Mouse (Mus musculus): Measurements from ENCODE around the gene Csnk2b. TPM values are rescaled to one million over a fixed set of nuclear protein-coding genes. Genes with fewer than 3 reads are reported as not detected.

Gene Csnk2b
- polyA plus RNA-seq, 1 experiment from 2014 or later = 190 TPM

- no peaks in the 10 kb centered on the region for H3K4me1 ChIP-seq (replicated peaks)
- H3K9ac ChIP-seq = no peak overlapping the region
- no peak for ATAC-seq (ENCODE audit: insufficient number of reproducible peaks, low FRiP score)
- no peak overlapping the region for H3K4me2 ChIP-seq
- H3K36me3 ChIP-seq = peaks cover 97% of the 10 kb centered on the region
- WGBS = 97% methylated on average over 4 of the region's 4 CpGs
- H3K4me3 ChIP-seq = no peak overlapping the region
- no peaks in the 10 kb centered on the region for H3K9me3 ChIP-seq (replicated peaks)
- no peaks in the 10 kb centered on the region for H3K27me3 ChIP-seq (replicated peaks)
- H3K27ac ChIP-seq (ENCODE audit: poor library complexity, severe bottlenecking) = no peak overlapping the region
Observed at GRCm38 (mm10) chr17:35152121-35152520, 30.3 kb upstream of the Csnk2b start.

GRCm38 (mm10) chr17:35147922-35148639 lies 26.2 kb upstream of the Csnk2b start:
- 72% methylated on average over 5 of the region's 5 CpGs for WGBS

GRCm38 (mm10) chr17:35147348-35147747 lies 25.5 kb upstream of the Csnk2b start:
- Histone ChIP-seq H3K36me3 (peaks cover 97% of the 10 kb centered on the region), H3K9ac (no peak overlapping the region), H3K27ac (ENCODE audit: poor library complexity, severe bottlenecking) (no peak overlapping the region), H3K9me3 (replicated peaks) (peaks cover 7% of the 10 kb centered on the region; the same call in 1 of the 2 replicates), H3K27me3 (replicated peaks) (no peaks in the 10 kb centered on the region), H3K4me3 (no peak overlapping the region), H3K4me1 (replicated peaks) (no peaks in the 10 kb centered on the region), H3K4me2 (no peak overlapping the region)
- no peak for ATAC-seq (ENCODE audit: insufficient number of reproducible peaks, low FRiP score)
- 56% methylated on average over 3 of the region's 3 CpGs for WGBS

More at GRCm38 (mm10) chr17:35147922-35148639, 26.2 kb upstream of the Csnk2b start:
- H3K27ac ChIP-seq (ENCODE audit: poor library complexity, severe bottlenecking) = peak overlapping the region; percentile 33; the same call in 1 of the 2 replicates
- H3K9ac ChIP-seq = no peak overlapping the region
- H3K36me3 ChIP-seq = peaks cover 97% of the 10 kb centered on the region
- no peak overlapping the region for H3K4me3 ChIP-seq
- peaks cover 5% of the 10 kb centered on the region; the same call in 1 of the 2 replicates for H3K9me3 ChIP-seq (replicated peaks)
- no peak for ATAC-seq (ENCODE audit: insufficient number of reproducible peaks, low FRiP score)
- H3K27me3 ChIP-seq (replicated peaks) = no peaks in the 10 kb centered on the region
- H3K4me1 ChIP-seq (replicated peaks) = no peaks in the 10 kb centered on the region
- H3K4me2 ChIP-seq = no peak overlapping the region

GRCm38 (mm10) chr17:35146139-35146538 lies 24.3 kb upstream of the Csnk2b start:
- H3K27me3 ChIP-seq (replicated peaks) = no peaks in the 10 kb centered on the region
- no peaks in the 10 kb centered on the region for H3K4me1 ChIP-seq (replicated peaks)
- WGBS = 89% methylated on average over 5 of the region's 5 CpGs
- H3K36me3 ChIP-seq = peaks cover 97% of the 10 kb centered on the region
- H3K9me3 ChIP-seq (replicated peaks) = peaks cover 7% of the 10 kb centered on the region; the same call in 1 of the 2 replicates
- no peak overlapping the region for H3K27ac ChIP-seq (ENCODE audit: poor library complexity, severe bottlenecking)
- ATAC-seq (ENCODE audit: insufficient number of reproducible peaks, low FRiP score) = no peak
- H3K4me2 ChIP-seq = no peak overlapping the region
- no peak overlapping the region for H3K9ac ChIP-seq
- H3K4me3 ChIP-seq = no peak overlapping the region

- 92% methylated on average over 6 of the region's 6 CpGs for WGBS
- H3K9ac ChIP-seq = no peak overlapping the region
- no peak overlapping the region for H3K27ac ChIP-seq (ENCODE audit: poor library complexity, severe bottlenecking)
- H3K27me3 ChIP-seq (replicated peaks) = no peaks in the 10 kb centered on the region
- H3K4me1 ChIP-seq (replicated peaks) = peaks cover 6% of the 10 kb centered on the region
- ATAC-seq (ENCODE audit: insufficient number of reproducible peaks, low FRiP score) = no peak
- no peak overlapping the region for H3K4me2 ChIP-seq
- H3K4me3 ChIP-seq = no peak overlapping the region
- peaks cover 89% of the 10 kb centered on the region for H3K36me3 ChIP-seq
- peaks cover 7% of the 10 kb centered on the region; the same call in 1 of the 2 replicates for H3K9me3 ChIP-seq (replicated peaks)
Observed at GRCm38 (mm10) chr17:35141971-35142370, 20.1 kb upstream of the Csnk2b start.

GRCm38 (mm10) chr17:35140490-35140996 lies 18.7 kb upstream of the Csnk2b start:
- peaks cover 15% of the 10 kb centered on the region for H3K4me1 ChIP-seq (replicated peaks)
- no peak for ATAC-seq (ENCODE audit: insufficient number of reproducible peaks, low FRiP score)
- no peak overlapping the region for H3K4me3 ChIP-seq
- H3K27ac ChIP-seq (ENCODE audit: poor library complexity, severe bottlenecking) = no peak overlapping the region
- H3K9ac ChIP-seq = no peak overlapping the region
- H3K27me3 ChIP-seq (replicated peaks) = no peaks in the 10 kb centered on the region
- H3K4me2 ChIP-seq = no peak overlapping the region
- 69% methylated on average over 16 of the region's 16 CpGs for WGBS
- H3K9me3 ChIP-seq (replicated peaks) = peaks cover 7% of the 10 kb centered on the region; the same call in 1 of the 2 replicates
- H3K36me3 ChIP-seq = peaks cover 75% of the 10 kb centered on the region

GRCm38 (mm10) chr17:35139269-35139668 lies 17.4 kb upstream of the Csnk2b start:
- no peak overlapping the region for H3K4me3 ChIP-seq
- no peak overlapping the region for H3K4me2 ChIP-seq
- H3K27ac ChIP-seq (ENCODE audit: poor library complexity, severe bottlenecking) = no peak overlapping the region
- peaks cover 7% of the 10 kb centered on the region; the same call in 1 of the 2 replicates for H3K9me3 ChIP-seq (replicated peaks)
- H3K9ac ChIP-seq = 0 out of 2 replicates have a peak overlapping the region, but pooled peaks have one; percentile 14
- peaks cover 15% of the 10 kb centered on the region for H3K4me1 ChIP-seq (replicated peaks)
- WGBS = 90% methylated on average over 3 of the region's 3 CpGs
- H3K27me3 ChIP-seq (replicated peaks) = no peaks in the 10 kb centered on the region
- peaks cover 62% of the 10 kb centered on the region for H3K36me3 ChIP-seq
- ATAC-seq (ENCODE audit: insufficient number of reproducible peaks, low FRiP score) = no peak

- ATAC-seq (ENCODE audit: insufficient number of reproducible peaks, low FRiP score) = peak; percentile 65
- Histone ChIP-seq H3K4me1 (replicated peaks) (peaks cover 15% of the 10 kb centered on the region), H3K27me3 (replicated peaks) (no peaks in the 10 kb centered on the region), H3K36me3 (peaks cover 27% of the 10 kb centered on the region), H3K9me3 (replicated peaks) (no peaks in the 10 kb centered on the region), H3K4me2 (peak overlapping the region; percentile 94), H3K4me3 (peak overlapping the region; percentile 87), H3K27ac (ENCODE audit: poor library complexity, severe bottlenecking) (peak overlapping the region; percentile 97), H3K9ac (peak overlapping the region; percentile 88)
- WGBS = under 1% methylated on average over 43 of the region's 43 CpGs
Observed at GRCm38 (mm10) chr17:35135591-35136320, 13.9 kb upstream of the Csnk2b start.

- peaks cover 24% of the 10 kb centered on the region for H3K36me3 ChIP-seq
- WGBS = under 1% methylated on average over 66 of the region's 66 CpGs
Observed at GRCm38 (mm10) chr17:35134801-35135590, 13.1 kb upstream of the Csnk2b start, which contains the start of gene Bag6. Gene Bag6, plus strand, starts transcription at chr17:35135178.

GRCm38 (mm10) chr17:35133517-35133916 lies 11.7 kb upstream of the Csnk2b start:
- H3K27ac ChIP-seq (ENCODE audit: poor library complexity, severe bottlenecking) = no peak overlapping the region

More at GRCm38 (mm10) chr17:35134801-35135590, 13.1 kb upstream of the Csnk2b start, which contains the start of gene Bag6:
- no peaks in the 10 kb centered on the region for H3K9me3 ChIP-seq (replicated peaks)
- ATAC-seq (ENCODE audit: insufficient number of reproducible peaks, low FRiP score) = peak; percentile 93
- peak within 1 kb of the TSS; percentile 87 for H3K4me3 ChIP-seq
- H3K27me3 ChIP-seq (replicated peaks) = no peaks in the 10 kb centered on the region
- H3K27ac ChIP-seq (ENCODE audit: poor library complexity, severe bottlenecking) = peak within 1 kb of the TSS; percentile 97
- H3K4me2 ChIP-seq = peak within 1 kb of the TSS; percentile 94
- peak within 1 kb of the TSS; percentile 88 for H3K9ac ChIP-seq
- H3K4me1 ChIP-seq (replicated peaks) = peaks cover 15% of the 10 kb centered on the region

More at GRCm38 (mm10) chr17:35133517-35133916, 11.7 kb upstream of the Csnk2b start:
- Histone ChIP-seq H3K9me3 (replicated peaks) (no peaks in the 10 kb centered on the region), H3K36me3 (peaks cover 20% of the 10 kb centered on the region), H3K4me2 (no peak overlapping the region), H3K9ac (no peak overlapping the region), H3K4me3 (no peak overlapping the region), H3K4me1 (replicated peaks) (peaks cover 21% of the 10 kb centered on the region), H3K27me3 (replicated peaks) (no peaks in the 10 kb centered on the region)
- 90% methylated on average over 7 of the region's 7 CpGs for WGBS
- ATAC-seq (ENCODE audit: insufficient number of reproducible peaks, low FRiP score) = no peak

Measured in heart, embryonic 12.5 days (tissue).